Mouse (Mus musculus): ENCODE results near the gene Mapk10.
A peak's percentile ranks its signal among the peaks of the same experiment; 100 is the strongest.

Mapk10 gene

GRCm38 (mm10) chr5:103164022-103164421, 47.1 kb downstream of the Mapk10 start:
- DNase-seq (ENCODE audit: low spot score in 2 of 2) = no peak

- DNase-seq (ENCODE audit: low spot score in 2 of 2) = no peak
Observed at GRCm38 (mm10) chr5:103161574-103161973, 49.6 kb downstream of the Mapk10 start.

- no peak for DNase-seq (ENCODE audit: low spot score in 2 of 2)
Observed at GRCm38 (mm10) chr5:103161196-103161540, 50.0 kb downstream of the Mapk10 start.

GRCm38 (mm10) chr5:103160314-103161195, 50.6 kb downstream of the Mapk10 start:
- no peak for DNase-seq (ENCODE audit: low spot score in 2 of 2)

GRCm38 (mm10) chr5:103140935-103141334, 70.2 kb downstream of the Mapk10 start:
- DNase-seq (ENCODE audit: low spot score in 2 of 2) = no peak

GRCm38 (mm10) chr5:103134839-103135238, 76.3 kb downstream of the Mapk10 start:
- peak; percentile 22 to 64 for DNase-seq (ENCODE audit: low spot score in 2 of 2)

- DNase-seq (ENCODE audit: low spot score in 2 of 2) = no peak
Observed at GRCm38 (mm10) chr5:103133626-103134025, 77.5 kb downstream of the Mapk10 start.

GRCm38 (mm10) chr5:103132814-103133213, 78.3 kb downstream of the Mapk10 start:
- DNase-seq (ENCODE audit: low spot score in 2 of 2) = no peak

GRCm38 (mm10) chr5:103119618-103120017, 91.5 kb downstream of the Mapk10 start:
- no peak for DNase-seq (ENCODE audit: low spot score in 2 of 2)

GRCm38 (mm10) chr5:103115571-103115970, 95.6 kb downstream of the Mapk10 start:
- DNase-seq (ENCODE audit: low spot score in 2 of 2) = no peak

- no peak for DNase-seq (ENCODE audit: low spot score in 2 of 2)
Observed at GRCm38 (mm10) chr5:103112471-103112870, 98.7 kb downstream of the Mapk10 start.

- no peak for DNase-seq (ENCODE audit: low spot score in 2 of 2)
Observed at GRCm38 (mm10) chr5:103109409-103109808, 101.7 kb downstream of the Mapk10 start.

GRCm38 (mm10) chr5:103105441-103106414, 105.4 kb downstream of the Mapk10 start:
- no peak for DNase-seq (ENCODE audit: low spot score in 2 of 2)

GRCm38 (mm10) chr5:103104082-103104481, 107.1 kb downstream of the Mapk10 start:
- no peak for DNase-seq (ENCODE audit: low spot score in 2 of 2)

GRCm38 (mm10) chr5:103102876-103103393, 108.2 kb downstream of the Mapk10 start:
- DNase-seq (ENCODE audit: low spot score in 2 of 2) = no peak

- DNase-seq (ENCODE audit: low spot score in 2 of 2) = no peak
Observed at GRCm38 (mm10) chr5:103102176-103102575, 109.0 kb downstream of the Mapk10 start.

- no peak for DNase-seq (ENCODE audit: low spot score in 2 of 2)
Observed at GRCm38 (mm10) chr5:103094166-103094565, 117.0 kb downstream of the Mapk10 start.

GRCm38 (mm10) chr5:103085844-103086243, 125.3 kb downstream of the Mapk10 start:
- no peak for DNase-seq (ENCODE audit: low spot score in 2 of 2)

- no peak for DNase-seq (ENCODE audit: low spot score in 2 of 2)
Observed at GRCm38 (mm10) chr5:103075451-103075850, 135.7 kb downstream of the Mapk10 start.

- DNase-seq (ENCODE audit: low spot score in 2 of 2) = no peak
Observed at GRCm38 (mm10) chr5:103072200-103072825, 138.8 kb downstream of the Mapk10 start.

GRCm38 (mm10) chr5:103071006-103071612, 140.0 kb downstream of the Mapk10 start:
- DNase-seq (ENCODE audit: low spot score in 2 of 2) = no peak
